Mouse (Mus musculus): ENCODE data around the gene Pik3c2b.

DNA sequence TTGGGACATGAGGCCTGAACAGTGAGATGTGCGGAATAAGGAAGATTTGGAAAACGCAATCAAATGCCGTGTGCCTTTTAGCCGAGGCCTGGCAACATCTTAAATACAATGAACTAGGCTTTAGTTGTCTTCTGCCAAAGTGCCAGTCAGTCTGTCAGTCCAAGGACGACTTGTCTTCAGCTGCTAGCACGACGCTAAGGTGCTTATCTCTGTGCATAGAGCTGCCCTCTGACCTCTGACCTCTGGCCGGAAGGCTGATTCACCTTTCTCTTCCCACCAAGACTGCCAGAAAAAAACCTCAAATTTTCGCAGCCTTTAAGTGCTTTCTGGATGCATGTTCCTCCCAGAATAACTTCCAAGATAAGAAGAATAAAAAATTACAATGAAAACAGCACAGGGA is 81.9 kb downstream of the Pik3c2b start:
- TF ChIP-seq TAL1 (IDR thresholded peaks at IDR 0.05; ENCODE audit: low read length) (no peak), GATA1 (IDR thresholded peaks at IDR 0.05; ENCODE audit: low read length) (no peak)
